ENCODE assay signal across 8 mouse cellular contexts in the genomic region with DNA sequence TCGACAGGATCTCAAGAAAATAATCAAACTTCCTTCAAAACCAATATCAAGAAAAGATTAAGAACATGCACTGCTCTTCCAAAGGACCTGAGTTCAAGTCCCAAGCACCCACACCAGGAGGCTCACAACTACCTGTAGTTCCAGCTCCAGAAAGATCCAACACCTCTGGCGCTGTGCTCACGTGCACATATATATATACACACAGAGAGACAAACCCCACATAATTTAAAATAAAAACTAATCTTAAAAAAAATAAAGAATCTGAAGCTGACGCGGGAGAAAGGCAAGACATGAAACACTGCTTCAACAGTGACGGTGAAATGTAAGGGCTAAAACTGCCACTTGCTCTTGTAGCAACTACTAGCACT. TPM values are rescaled to one million over a fixed set of nuclear protein-coding genes. Genes with fewer than 3 reads are reported as not detected.
A peak's percentile ranks its signal among the peaks of the same experiment; 100 is the strongest.
DNase-seq lines count a peak whose midpoint lies in the region; ATAC-seq and TF ChIP-seq lines count a peak whose summit lies in the region.

No protein-coding gene starts in this region.

- intact Hi-C loops in heart, postnatal 14 days (cut with DNase I): loop anchor here (5.0 kb wide), 1 partner anchor 122 kb away; no protein-coding TSS in a partner anchor

- peak overlapping the region; percentile 87 for H3K9ac ChIP-seq in heart, embryonic 12.5 days
- H3K9ac ChIP-seq in liver, embryonic 11.5 days (ENCODE audit: low read depth, low read length): peak overlapping the region; percentile 80

- no peak for TF ChIP-seq POLR2A in embryonic fibroblast, embryonic 13.5 days (IDR thresholded peaks at IDR 0.05; ENCODE audit: low read depth, low read length)

- peak overlapping the region; percentile 95 for H3K27ac ChIP-seq in heart, embryonic 12.5 days (ENCODE audit: poor library complexity, severe bottlenecking)
- H3K27ac ChIP-seq in embryonic fibroblast, embryonic 13.5 days (ENCODE audit: insufficient read depth, low read length): no peak overlapping the region
- peak overlapping the region; percentile 92 for H3K27ac ChIP-seq in liver, embryonic 11.5 days (ENCODE audit: low read depth, low read length)

- H3K4me1 ChIP-seq in heart, embryonic 12.5 days (replicated peaks): peaks cover 3% of the 10 kb centered on the region; the same call in 1 of the 2 replicates
- H3K4me1 ChIP-seq in embryonic fibroblast, embryonic 13.5 days (ENCODE audit: control insufficient read depth, insufficient read depth, low read length): no peaks in the 10 kb centered on the region
- peaks cover 4% of the 10 kb centered on the region; the same call in 1 of the 2 replicates for H3K4me1 ChIP-seq in liver, embryonic 11.5 days (replicated peaks; ENCODE audit: control insufficient read depth, insufficient read depth, low read length)

- H3K79me2 ChIP-seq in C2C12 (ENCODE audit: control insufficient read depth, insufficient read depth): peaks cover 30% of the 10 kb centered on the region

- no peak for DNase-seq in heart, postnatal 14 days
- no peak for DNase-seq in liver, embryonic 11.5 days (ENCODE audit: low spot score)
- DNase-seq in adrenal gland, adult 8-10 months: no peak
- no peak for DNase-seq in left cerebral cortex, adult 11 months (ENCODE audit: low spot score)
- DNase-seq in cerebellum, postnatal 4 days (ENCODE audit: low spot score in 2 of 2): no peak

- H3ac ChIP-seq in C2C12 (ENCODE audit: control insufficient read depth, insufficient read length, low read depth): peak overlapping the region; percentile 70

- no peaks in the 10 kb centered on the region for H3K27me3 ChIP-seq in heart, embryonic 12.5 days (replicated peaks)
- no peaks in the 10 kb centered on the region for H3K27me3 ChIP-seq in C2C12 (ENCODE audit: control insufficient read depth, insufficient read depth, insufficient read length)
- H3K27me3 ChIP-seq in liver, embryonic 11.5 days (replicated peaks; ENCODE audit: control insufficient read depth, insufficient read depth, low read length): no peaks in the 10 kb centered on the region

- no peak for ATAC-seq in heart, embryonic 12.5 days (ENCODE audit: insufficient number of reproducible peaks, low FRiP score)
- no peak for ATAC-seq in liver, embryonic 11.5 days (replicated peaks; ENCODE audit: low FRiP score)

- H3K79me3 ChIP-seq in C2C12 (ENCODE audit: low read depth): peaks cover 24% of the 10 kb centered on the region

- H3K4me3 ChIP-seq in heart, embryonic 12.5 days: peak overlapping the region; percentile 91
- H3K4me3 ChIP-seq in C2C12 (ENCODE audit: insufficient read depth, poor library complexity, severe bottlenecking): peak overlapping the region; percentile 50
- peak overlapping the region; percentile 95 for H3K4me3 ChIP-seq in embryonic fibroblast, embryonic 13.5 days (ENCODE audit: insufficient read depth, low read length)
- peak overlapping the region; percentile 77 for H3K4me3 ChIP-seq in liver, embryonic 11.5 days (ENCODE audit: low read depth, low read length)

- no peak for TF ChIP-seq CTCF in C2C12 (IDR thresholded peaks at IDR 0.05; ENCODE audit: control insufficient read depth, insufficient read depth, insufficient read length)
- TF ChIP-seq CTCF in embryonic fibroblast, embryonic 13.5 days (IDR thresholded peaks at IDR 0.05; ENCODE audit: borderline replicate concordance, insufficient read depth, low read length): no peak

- H3K9me3 ChIP-seq in heart, embryonic 12.5 days (replicated peaks): no peaks in the 10 kb centered on the region
- no peaks in the 10 kb centered on the region for H3K9me3 ChIP-seq in liver, embryonic 11.5 days (ENCODE audit: control insufficient read depth, low read length)

- peaks cover 13% of the 10 kb centered on the region for H3K36me3 ChIP-seq in heart, embryonic 12.5 days
- peaks cover 15% of the 10 kb centered on the region for H3K36me3 ChIP-seq in C2C12 (ENCODE audit: control insufficient read depth, insufficient read depth)
- peaks cover 9% of the 10 kb centered on the region; the same call in 1 of the 2 replicates for H3K36me3 ChIP-seq in liver, embryonic 11.5 days (ENCODE audit: control insufficient read depth, insufficient read depth, low read length)

- 10% methylated on average over 6 of the region's 6 CpGs for WGBS in heart, embryonic 12.5 days
- 5% methylated on average over 6 of the region's 6 CpGs for WGBS in liver, embryonic 11.5 days

- H3K4me2 ChIP-seq in heart, embryonic 12.5 days: peak overlapping the region; percentile 84
- H3K4me2 ChIP-seq in liver, embryonic 11.5 days: peak overlapping the region; percentile 88

TF ChIP-seq in C2C12, 6 proteins besides CTCF, POLR2A, EP300 and RAD21:
- no peak for TF ChIP-seq MYOG (IDR thresholded peaks at IDR 0.05; ENCODE audit: control insufficient read depth, extremely low read depth, insufficient read length)
- no peak for TF ChIP-seq USF1 (IDR thresholded peaks at IDR 0.05; ENCODE audit: low read depth)
- no peak for TF ChIP-seq MYOD1 (IDR thresholded peaks at IDR 0.05; ENCODE audit: control insufficient read depth, insufficient read length, low read depth)

RNA-seq across cellular contexts. Expression of gene Mettl14, which starts 0.8 kb away (rescaled TPM):
- polyA plus RNA-seq in heart, embryonic 12.5 days (2016; fragmentation: Nextera tagmentation; extraction: Ambion mirVana): 22.6 and 22.9 TPM in 2 replicates
- total RNA-seq in heart, postnatal 14 days (2021): 10 to 100 TPM; 10.1 to 10.8 TPM
- 5.6 TPM for polyA plus RNA-seq in C2C12 (2012; fragmentation: generic; extraction: Trizol)
- 14.1 and 17.9 TPM in 2 replicates for polyA plus RNA-seq in embryonic fibroblast, embryonic 13.5 days (2011; ENCODE audit: insufficient read length, low read depth, missing spikeins)
- 17.9 and 18.2 TPM in 2 replicates for polyA plus RNA-seq in liver, embryonic 11.5 days (2014; fragmentation: Nextera tagmentation; extraction: Ambion mirVana)
- 10 to 100 TPM; 20.0 to 23.3 (median 22.1) TPM for total RNA-seq in adrenal gland, adult 8-10 months (2022)
